Mouse (Mus musculus): ENCODE results near the gene Rhox2b. TPM values are rescaled to one million over a fixed set of nuclear protein-coding genes. Genes with fewer than 3 reads are reported as not detected.

The Rhox2b gene
- not detected in 2 replicates for polyA plus RNA-seq (2021; fragmentation: Nextera tagmentation)
- long read RNA-seq, experiment 1 = 0 reads
- long read RNA-seq, experiment 2 = 0 reads

GRCm38 (mm10) chrX:37411767-37412166, at the start of gene Rhox2b:
Gene Rhox2b (plus strand): TSS chrX:37412067.

GRCm38 (mm10) chrX:37379728-37380127, 32.1 kb upstream of the Rhox2b start, which contains the start of gene Rhox3a2:
Gene Rhox3a2 (plus strand): TSS chrX:37380028.

GRCm38 (mm10) chrX:37390548-37390947, 21.3 kb upstream of the Rhox2b start, which contains the start of gene Rhox4a2:
Gene Rhox4a2 (plus strand): TSS chrX:37390848.

GRCm38 (mm10) chrX:37432194-37432593, 20.3 kb downstream of the Rhox2b start, which contains the start of gene Rhox4b:
Gene Rhox4b (plus strand): TSS chrX:37432494.

GRCm38 (mm10) chrX:37453380-37453779, 41.5 kb downstream of the Rhox2b start, which contains the start of gene Rhox2c:
Gene Rhox2c (plus strand): TSS chrX:37453680.

GRCm38 (mm10) chrX:37458285-37458684, 46.4 kb downstream of the Rhox2b start, which contains the start of gene Rhox3c:
Gene Rhox3c (plus strand): TSS chrX:37458585.

Other genes with a start within 250 kb of the Rhox2b start
- gene Akap14, start 243.2 kb upstream of the Rhox2b start, polyA plus RNA-seq (2021; fragmentation: Nextera tagmentation) = 0.26 and 0.53 TPM in 2 replicates
- gene Ndufa1, start 220.9 kb upstream of the Rhox2b start, polyA plus RNA-seq (2021; fragmentation: Nextera tagmentation) = 1,377 and 1,764 TPM in 2 replicates
- 13.3 and 15.8 TPM in 2 replicates for gene Rnf113a1, start 220.8 kb upstream of the Rhox2b start, polyA plus RNA-seq (2021; fragmentation: Nextera tagmentation)
- not detected in 2 replicates for gene Gm9, start 201.0 kb upstream of the Rhox2b start, polyA plus RNA-seq (2021; fragmentation: Nextera tagmentation)
- gene Rhox1, start 189.8 kb upstream of the Rhox2b start, polyA plus RNA-seq (2021; fragmentation: Nextera tagmentation) = not detected in 2 replicates
- not detected in 2 replicates for gene Rhox2a, start 167.1 kb upstream of the Rhox2b start, polyA plus RNA-seq (2021; fragmentation: Nextera tagmentation)
- not detected in 2 replicates for gene Rhox3a, start 162.1 kb upstream of the Rhox2b start, polyA plus RNA-seq (2021; fragmentation: Nextera tagmentation)
- not detected in 2 replicates for gene Rhox4a, start 146.7 kb upstream of the Rhox2b start, polyA plus RNA-seq (2021; fragmentation: Nextera tagmentation)
- gene Rhox3a2, start 32.0 kb upstream of the Rhox2b start, polyA plus RNA-seq (2021; fragmentation: Nextera tagmentation) = not detected in 2 replicates
- gene Rhox4a2, start 21.2 kb upstream of the Rhox2b start, polyA plus RNA-seq (2021; fragmentation: Nextera tagmentation) = not detected in 2 replicates
- not detected in 2 replicates for gene Rhox4b, start 20.4 kb downstream of the Rhox2b start, polyA plus RNA-seq (2021; fragmentation: Nextera tagmentation)
- gene Rhox2c, start 41.6 kb downstream of the Rhox2b start, polyA plus RNA-seq (2021; fragmentation: Nextera tagmentation) = not detected in 2 replicates
- not detected in 2 replicates for gene Rhox3c, start 46.5 kb downstream of the Rhox2b start, polyA plus RNA-seq (2021; fragmentation: Nextera tagmentation)
- not detected in 2 replicates for gene Rhox4c, start 68.3 kb downstream of the Rhox2b start, polyA plus RNA-seq (2021; fragmentation: Nextera tagmentation)
- gene Rhox2d, start 81.4 kb downstream of the Rhox2b start, polyA plus RNA-seq (2021; fragmentation: Nextera tagmentation) = not detected in 2 replicates
- not detected in 2 replicates for gene Rhox4d, start 102.3 kb downstream of the Rhox2b start, polyA plus RNA-seq (2021; fragmentation: Nextera tagmentation)
- not detected in 2 replicates for gene Rhox2e, start 118.4 kb downstream of the Rhox2b start, polyA plus RNA-seq (2021; fragmentation: Nextera tagmentation)
- not detected in 2 replicates for gene Rhox3e, start 130.0 kb downstream of the Rhox2b start, polyA plus RNA-seq (2021; fragmentation: Nextera tagmentation)
- not detected in 2 replicates for gene Rhox4e, start 145.3 kb downstream of the Rhox2b start, polyA plus RNA-seq (2021; fragmentation: Nextera tagmentation)
- gene Rhox2f, start 159.3 kb downstream of the Rhox2b start, polyA plus RNA-seq (2021; fragmentation: Nextera tagmentation) = not detected in 2 replicates
- gene Rhox3f, start 168.9 kb downstream of the Rhox2b start, polyA plus RNA-seq (2021; fragmentation: Nextera tagmentation) = not detected in 2 replicates
- gene Rhox4f, start 195.6 kb downstream of the Rhox2b start, polyA plus RNA-seq (2021; fragmentation: Nextera tagmentation) = not detected in 2 replicates
- gene Rhox3g, start 216.5 kb downstream of the Rhox2b start, polyA plus RNA-seq (2021; fragmentation: Nextera tagmentation) = not detected in 2 replicates
- not detected in 2 replicates for gene Rhox2g, start 231.4 kb downstream of the Rhox2b start, polyA plus RNA-seq (2021; fragmentation: Nextera tagmentation)
- not detected in 2 replicates for gene Rhox4g, start 239.3 kb downstream of the Rhox2b start, polyA plus RNA-seq (2021; fragmentation: Nextera tagmentation)